Mouse (Mus musculus) heart, embryonic 16.5 days (tissue): Measurements from ENCODE around the gene Pth1r. TPM values are rescaled to one million over a fixed set of nuclear protein-coding genes. Genes with fewer than 3 reads are reported as not detected.

Experiments
- ATAC-seq: fragments of 200-750 bp; cut with Nextera tagmentation; replicated peaks from 2 replicates; pipeline ENCODE4 v1.8.0; 2017; ENCODE audit warnings: moderate number of reproducible peaks; ENCODE audit not compliant: insufficient read depth, low FRiP score; ENCODE audit errors: extremely low read depth
- H3K27ac ChIP-seq: fragments of 300-500 bp; sonication (generic); 2 replicates; pipeline ENCODE4 v1.5.1; 2014; ENCODE audit warnings: mild to moderate bottlenecking, low read length, control low read depth, moderate library complexity
- H3K27me3 ChIP-seq: fragments of 300-500 bp; sonication (generic); 2 replicates; pipeline ENCODE4 v1.6.1; 2014; ENCODE audit warnings: low read length, mixed read lengths; ENCODE audit not compliant: control insufficient read depth, insufficient read depth
- H3K36me3 ChIP-seq: fragments of 300-500 bp; sonication (generic); 2 replicates; pipeline ENCODE4 v1.6.1; 2014; ENCODE audit not compliant: control insufficient read depth, insufficient read depth
- H3K4me1 ChIP-seq: fragments of 300-500 bp; sonication (generic); 2 replicates; pipeline ENCODE4 v1.6.1; 2014; ENCODE audit warnings: low read length, mixed read lengths; ENCODE audit not compliant: control insufficient read depth, insufficient read depth
- H3K4me2 ChIP-seq: fragments of 300-500 bp; sonication (generic); 2 replicates; pipeline ENCODE4 v1.6.1; 2014; ENCODE audit warnings: low read depth, mild to moderate bottlenecking, control low read depth, low read length
- H3K4me3 ChIP-seq: fragments of 300-500 bp; sonication (generic); 2 replicates; pipeline ENCODE4 v1.5.1; 2014; ENCODE audit warnings: mild to moderate bottlenecking, control low read depth, low read length
- H3K9ac ChIP-seq: fragments of 300-500 bp; sonication (generic); 2 replicates; pipeline ENCODE4 v1.6.1; 2014; ENCODE audit warnings: low read length, control low read depth
- H3K9me3 ChIP-seq: fragments of 300-500 bp; sonication (generic); replicated peaks from 2 replicates; pipeline ENCODE4 v1.6.1; 2016; ENCODE audit warnings: low read length; ENCODE audit not compliant: control insufficient read depth
- WGBS: fragments of 180-500 bp; shearing (Covaris S2); extraction: QIAGEN DNeasy Blood & Tissue Kit; methylation state at CpG from one replicate; pipeline ENCODE4 v1.1.7; 2014; 5-methylcytosine and 5-hydroxymethylcytosine counted together
- polyA plus RNA-seq: library from polyadenylated mRNA; unstranded; fragments of >200 nt; fragmentation: Nextera tagmentation; extraction: Ambion mirVana; gene quantifications from 2 replicates; pipeline ENCODE4 v1.2.1, GENCODE M21; 2015

Gene Pth1r
- polyA plus RNA-seq, 1 experiment from 2014 or later: 21.0 TPM

- ATAC-seq: no peak
- Histone ChIP-seq H3K4me3 (no peak overlapping the region), H3K27ac (no peak overlapping the region), H3K27me3 (no peaks in the 10 kb centered on the region), H3K4me1 (peaks cover 24% of the 10 kb centered on the region), H3K9ac (no peak overlapping the region), H3K36me3 (no peaks in the 10 kb centered on the region; the same call in 1 of the 2 replicates), H3K9me3 (no peaks in the 10 kb centered on the region), H3K4me2 (no peak overlapping the region)
- WGBS: 77% methylated on average over 11 of the region's 12 CpGs
These were observed 45.6 kb downstream of the Pth1r start for GRCm38 (mm10) chr9:110701114-110702032.

- H3K27ac ChIP-seq: no peak overlapping the region
- WGBS: 83% methylated on average over 3 of the region's 3 CpGs
- no peak for ATAC-seq
- H3K9me3 ChIP-seq: no peaks in the 10 kb centered on the region
- no peaks in the 10 kb centered on the region for H3K36me3 ChIP-seq
- H3K27me3 ChIP-seq: no peaks in the 10 kb centered on the region
- peaks cover 32% of the 10 kb centered on the region for H3K4me1 ChIP-seq
- H3K4me3 ChIP-seq: no peak overlapping the region
- H3K4me2 ChIP-seq: no peak overlapping the region
- H3K9ac ChIP-seq: no peak overlapping the region
These were observed 47.4 kb downstream of the Pth1r start for GRCm38 (mm10) chr9:110699574-110699973.

GRCm38 (mm10) chr9:110697465-110697864 is 49.5 kb downstream of the Pth1r start:
- ATAC-seq: no peak
- no peak overlapping the region for H3K27ac ChIP-seq
- 73% methylated on average over 3 of the region's 3 CpGs for WGBS

GRCm38 (mm10) chr9:110696427-110696826 is 50.5 kb downstream of the Pth1r start:
- Histone ChIP-seq H3K9me3 (no peaks in the 10 kb centered on the region), H3K36me3 (0 out of 2 replicates have a peak, but pooled peaks cover 2% of the 10 kb centered on the region), H3K27ac (no peak overlapping the region), H3K9ac (no peak overlapping the region), H3K4me2 (no peak overlapping the region), H3K4me3 (no peak overlapping the region), H3K4me1 (peaks cover 19% of the 10 kb centered on the region), H3K27me3 (no peaks in the 10 kb centered on the region)
- no peak for ATAC-seq
- 94% methylated on average over 5 of the region's 5 CpGs for WGBS

More at GRCm38 (mm10) chr9:110697465-110697864, 49.5 kb downstream of the Pth1r start:
- H3K9me3 ChIP-seq: no peaks in the 10 kb centered on the region
- no peak overlapping the region for H3K9ac ChIP-seq
- H3K4me2 ChIP-seq: no peak overlapping the region
- H3K4me1 ChIP-seq: peaks cover 20% of the 10 kb centered on the region
- no peaks in the 10 kb centered on the region for H3K27me3 ChIP-seq
- no peak overlapping the region for H3K4me3 ChIP-seq
- H3K36me3 ChIP-seq: 0 out of 2 replicates have a peak, but pooled peaks cover 2% of the 10 kb centered on the region

- H3K4me3 ChIP-seq: no peak overlapping the region
- H3K36me3 ChIP-seq: 0 out of 2 replicates have a peak, but pooled peaks cover 2% of the 10 kb centered on the region
- no peak overlapping the region for H3K27ac ChIP-seq
- no peak overlapping the region for H3K4me2 ChIP-seq
- H3K4me1 ChIP-seq: peaks cover 19% of the 10 kb centered on the region
- no peaks in the 10 kb centered on the region for H3K27me3 ChIP-seq
- H3K9me3 ChIP-seq: no peaks in the 10 kb centered on the region
- no peak overlapping the region for H3K9ac ChIP-seq
- WGBS: 64% methylated on average over 4 of the region's 4 CpGs
- no peak for ATAC-seq
These were observed 51.7 kb downstream of the Pth1r start for GRCm38 (mm10) chr9:110695165-110695755.

GRCm38 (mm10) chr9:110689261-110689779 is 57.6 kb downstream of the Pth1r start:
- H3K4me2 ChIP-seq: no peak overlapping the region
- no peak overlapping the region for H3K9ac ChIP-seq
- no peaks in the 10 kb centered on the region for H3K27me3 ChIP-seq
- H3K27ac ChIP-seq: no peak overlapping the region
- H3K9me3 ChIP-seq: no peaks in the 10 kb centered on the region
- WGBS: 80% methylated on average over 8 of the region's 8 CpGs
- H3K36me3 ChIP-seq: 0 out of 2 replicates have a peak, but pooled peaks cover 2% of the 10 kb centered on the region
- peaks cover 33% of the 10 kb centered on the region for H3K4me1 ChIP-seq
- H3K4me3 ChIP-seq: no peak overlapping the region
- no peak for ATAC-seq

GRCm38 (mm10) chr9:110687846-110688245 is 59.1 kb downstream of the Pth1r start:
- H3K27ac ChIP-seq: no peak overlapping the region
- H3K4me1 ChIP-seq: peaks cover 47% of the 10 kb centered on the region
- H3K4me2 ChIP-seq: no peak overlapping the region
- 78% methylated on average over 2 of the region's 2 CpGs for WGBS
- no peak for ATAC-seq
- H3K9me3 ChIP-seq: no peaks in the 10 kb centered on the region
- H3K36me3 ChIP-seq: no peaks in the 10 kb centered on the region
- no peak overlapping the region for H3K9ac ChIP-seq
- H3K4me3 ChIP-seq: no peak overlapping the region
- H3K27me3 ChIP-seq: no peaks in the 10 kb centered on the region

- no peaks in the 10 kb centered on the region for H3K27me3 ChIP-seq
- no peak overlapping the region for H3K27ac ChIP-seq
- H3K4me2 ChIP-seq: no peak overlapping the region
- WGBS: 70% methylated on average over 5 of the region's 5 CpGs
- peaks cover 54% of the 10 kb centered on the region for H3K4me1 ChIP-seq
- ATAC-seq: no peak
- no peaks in the 10 kb centered on the region for H3K36me3 ChIP-seq
- H3K9ac ChIP-seq: no peak overlapping the region
- no peak overlapping the region for H3K4me3 ChIP-seq
- H3K9me3 ChIP-seq: no peaks in the 10 kb centered on the region
These were observed 59.9 kb downstream of the Pth1r start for GRCm38 (mm10) chr9:110687061-110687460.

- peaks cover 58% of the 10 kb centered on the region for H3K4me1 ChIP-seq
- H3K4me3 ChIP-seq: no peak overlapping the region
- H3K27me3 ChIP-seq: no peaks in the 10 kb centered on the region
- no peak for ATAC-seq
- WGBS: 54% methylated on average over 3 of the region's 3 CpGs
- H3K9me3 ChIP-seq: no peaks in the 10 kb centered on the region
- H3K9ac ChIP-seq: no peak overlapping the region; the same call in 1 of the 2 replicates
- H3K27ac ChIP-seq: peak overlapping the region; percentile 97; the same call in 1 of the 2 replicates
- no peaks in the 10 kb centered on the region for H3K36me3 ChIP-seq
- H3K4me2 ChIP-seq: no peak overlapping the region
These were observed 60.5 kb downstream of the Pth1r start for GRCm38 (mm10) chr9:110686472-110686871.
